11 mouse cellular contexts compared by ENCODE assay signal in genomic region chrX:159696545-159696944, GRCm38 (mm10).
DNase-seq lines count a peak whose midpoint lies in the region; ATAC-seq lines count a peak whose summit lies in the region.
"Had no signal": no experiment of that assay in that cellular context is flagged by ENCODE, and none has a peak within 500 bp of the region (broad histone marks: within the 10 kb centered on the region; RNA-seq: fewer than 3 reads in every experiment).

No protein-coding gene starts in this region.

- no peak for ATAC-seq in heart, embryonic 12.5 days (ENCODE audit: insufficient number of reproducible peaks, low FRiP score)
- no peak for ATAC-seq in forebrain, embryonic 12.5 days (ENCODE audit: low FRiP score)
- ATAC-seq in forebrain, embryonic 13.5 days = no peak

- H3K4me1 ChIP-seq in heart, embryonic 12.5 days (replicated peaks) = no peaks in the 10 kb centered on the region; the same call in 1 of the 2 replicates
- H3K4me1 ChIP-seq in heart, embryonic 10.5 days = peaks cover 3% of the 10 kb centered on the region; the same call in 1 of the 2 replicates
- peaks cover 23% of the 10 kb centered on the region for H3K4me1 ChIP-seq in megakaryocyte, embryonic 14.5 days
- no peaks in the 10 kb centered on the region for H3K4me1 ChIP-seq in forebrain, embryonic 12.5 days
- H3K4me1 ChIP-seq in forebrain, embryonic 13.5 days = no peaks in the 10 kb centered on the region
- H3K4me1 ChIP-seq: hindbrain, embryonic 15.5 days had no signal

- H3K4me3 ChIP-seq in heart, embryonic 12.5 days = no peak overlapping the region
- H3K4me3 ChIP-seq in heart, embryonic 10.5 days = no peak overlapping the region
- H3K4me3 ChIP-seq in megakaryocyte, embryonic 14.5 days (replicated peaks) = peak overlapping the region; percentile 84
- no peak overlapping the region for H3K4me3 ChIP-seq in forebrain, embryonic 12.5 days (replicated peaks)
- H3K4me3 ChIP-seq in forebrain, embryonic 13.5 days = no peak overlapping the region
- H3K4me3 ChIP-seq: heart, adult 2 months; hindbrain, embryonic 15.5 days had no signal

- H3K4me2 ChIP-seq in heart, embryonic 12.5 days = 0 out of 2 replicates have a peak overlapping the region, but pooled peaks have one; percentile 21
- H3K4me2 ChIP-seq in forebrain, embryonic 12.5 days = no peak overlapping the region
- H3K4me2 ChIP-seq in forebrain, embryonic 13.5 days = no peak overlapping the region
- H3K4me2 ChIP-seq: hindbrain, embryonic 15.5 days had no signal

- no peak overlapping the region for H3K9ac ChIP-seq in heart, embryonic 12.5 days
- H3K9ac ChIP-seq in forebrain, embryonic 12.5 days = no peak overlapping the region
- H3K9ac ChIP-seq in forebrain, embryonic 13.5 days = no peak overlapping the region
- H3K9ac ChIP-seq: hindbrain, embryonic 15.5 days had no signal

- H3K27me3 ChIP-seq in heart, embryonic 12.5 days (replicated peaks) = no peaks in the 10 kb centered on the region
- H3K27me3 ChIP-seq in heart, embryonic 10.5 days (ENCODE audit: insufficient read depth, poor library complexity, severe bottlenecking) = no peaks in the 10 kb centered on the region
- peaks cover 6% of the 10 kb centered on the region for H3K27me3 ChIP-seq in megakaryocyte, embryonic 14.5 days (replicated peaks)
- peaks cover 17% of the 10 kb centered on the region for H3K27me3 ChIP-seq in forebrain, embryonic 12.5 days
- peaks cover 6% of the 10 kb centered on the region; the same call in 1 of the 2 replicates for H3K27me3 ChIP-seq in forebrain, embryonic 13.5 days

- no peak for DNase-seq in heart, embryonic 10.5 days (ENCODE audit: low spot score)
- peak; percentile 56 for DNase-seq in thymus, postnatal 0 days (ENCODE audit: low spot score)
- no peak for DNase-seq in thymus, adult 18-20 months
- DNase-seq in right cerebral cortex, adult 2 months (ENCODE audit: low spot score in 2 of 2) = no peak

- H3K36me3 ChIP-seq in heart, embryonic 12.5 days = no peaks in the 10 kb centered on the region
- H3K36me3 ChIP-seq in heart, embryonic 10.5 days = no peaks in the 10 kb centered on the region
- H3K36me3 ChIP-seq in megakaryocyte, embryonic 14.5 days (replicated peaks; ENCODE audit: low read length) = no peaks in the 10 kb centered on the region
- no peaks in the 10 kb centered on the region for H3K36me3 ChIP-seq in forebrain, embryonic 12.5 days (replicated peaks)
- no peaks in the 10 kb centered on the region for H3K36me3 ChIP-seq in forebrain, embryonic 13.5 days (ENCODE audit: poor library complexity, severe bottlenecking)
- H3K36me3 ChIP-seq: hindbrain, embryonic 15.5 days had no signal

- 13% methylated on average over 2 of the region's 2 CpGs for whole genome bisulfite sequencing in heart, embryonic 12.5 days
- 18% methylated on average over 2 of the region's 2 CpGs for WGBS in heart, embryonic 10.5 days
- 27% methylated on average over 2 of the region's 2 CpGs for whole genome bisulfite sequencing in forebrain, embryonic 12.5 days
- WGBS in forebrain, embryonic 13.5 days = 35% methylated on average over 2 of the region's 2 CpGs

- H3K27ac ChIP-seq in heart, embryonic 12.5 days (ENCODE audit: poor library complexity, severe bottlenecking) = no peak overlapping the region
- H3K27ac ChIP-seq in heart, embryonic 10.5 days = no peak overlapping the region
- H3K27ac ChIP-seq in forebrain, embryonic 12.5 days = no peak overlapping the region
- H3K27ac ChIP-seq in forebrain, embryonic 13.5 days = no peak overlapping the region
- H3K27ac ChIP-seq: heart, adult 2 months; hindbrain, embryonic 15.5 days; macrophage had no signal

- no peaks in the 10 kb centered on the region for H3K9me3 ChIP-seq in heart, embryonic 12.5 days (replicated peaks)
- no peaks in the 10 kb centered on the region for H3K9me3 ChIP-seq in heart, embryonic 10.5 days
- no peaks in the 10 kb centered on the region for H3K9me3 ChIP-seq in megakaryocyte, embryonic 14.5 days
- no peaks in the 10 kb centered on the region for H3K9me3 ChIP-seq in forebrain, embryonic 12.5 days
- H3K9me3 ChIP-seq in forebrain, embryonic 13.5 days (replicated peaks) = no peaks in the 10 kb centered on the region
- H3K9me3 ChIP-seq: hindbrain, embryonic 15.5 days had no signal
